ENCODE assay signal across 9 mouse cellular contexts in genomic region chr5:121834241-121834606, GRCm38 (mm10). TPM values are rescaled to one million over a fixed set of nuclear protein-coding genes. Genes with fewer than 3 reads are reported as not detected.
DNase-seq lines count a peak whose midpoint lies in the region; ATAC-seq and TF ChIP-seq lines count a peak whose summit lies in the region.
"Had no signal": no experiment of that assay in that cellular context is flagged by ENCODE, and none has a peak within 500 bp of the region (broad histone marks: within the 10 kb centered on the region; RNA-seq: fewer than 3 reads in every experiment).

No protein-coding gene starts in this region.

- no peaks in the 10 kb centered on the region for H3K36me3 ChIP-seq in heart, embryonic 15.5 days
- H3K36me3 ChIP-seq in thymus, adult 2 months (ENCODE audit: control insufficient read depth, insufficient read depth, low read length), result no peaks in the 10 kb centered on the region
- no peaks in the 10 kb centered on the region for H3K36me3 ChIP-seq in limb, embryonic 14.5 days (ENCODE audit: control insufficient read depth, insufficient read depth, low read length)
- H3K36me3 ChIP-seq in midbrain, embryonic 11.5 days (ENCODE audit: control insufficient read depth, insufficient read depth, low read length), result no peaks in the 10 kb centered on the region

- no peak for DNase-seq in heart, postnatal 10 days
- no peak for DNase-seq in thymus, adult 2 months
- no peak for DNase-seq in thymus, postnatal 4 days
- DNase-seq in limb, embryonic 14.5 days (ENCODE audit: low spot score), result no peak
- no peak for DNase-seq in layer of hippocampus, adult 18-20 months (ENCODE audit: low spot score in 2 of 2)
- DNase-seq in cerebellum, postnatal 10 days, result no peak
- DNase-seq in midbrain, embryonic 11.5 days (ENCODE audit: low spot score, missing footprints), result no peak

- H3K27ac ChIP-seq in heart, embryonic 15.5 days, result peak overlapping the region; percentile 87
- H3K27ac ChIP-seq in thymus, adult 2 months (ENCODE audit: control insufficient read depth, insufficient read depth, low read length), result no peak overlapping the region
- H3K27ac ChIP-seq in limb, embryonic 14.5 days (replicated peaks; ENCODE audit: low read depth, low read length), result no peak overlapping the region
- no peak overlapping the region for H3K27ac ChIP-seq in midbrain, embryonic 11.5 days (ENCODE audit: low read depth, low read length)

- intact Hi-C loops in heart, postnatal 10 days (cut with DNase I), result no loop called here

- H3K4me2 ChIP-seq in heart, embryonic 15.5 days, result peak overlapping the region; percentile 93
- peak overlapping the region; percentile 11; the same call in 1 of the 2 replicates for H3K4me2 ChIP-seq in limb, embryonic 14.5 days (replicated peaks; ENCODE audit: low read depth, low read length, severe bottlenecking)
- no peak overlapping the region for H3K4me2 ChIP-seq in midbrain, embryonic 11.5 days

- no peak overlapping the region for H3K9ac ChIP-seq in heart, embryonic 15.5 days
- no peak overlapping the region for H3K9ac ChIP-seq in limb, embryonic 14.5 days (ENCODE audit: low read depth, low read length, severe bottlenecking)
- no peak overlapping the region for H3K9ac ChIP-seq in midbrain, embryonic 11.5 days (ENCODE audit: low read length)

- peak overlapping the region; percentile 80 for H3K4me3 ChIP-seq in heart, embryonic 15.5 days
- H3K4me3 ChIP-seq in thymus, adult 2 months (ENCODE audit: control insufficient read depth, insufficient read depth, low read length), result peak overlapping the region; percentile 2; the same call in 1 of the 2 replicates
- no peak overlapping the region for H3K4me3 ChIP-seq in limb, embryonic 14.5 days (replicated peaks; ENCODE audit: low read length)
- H3K4me3 ChIP-seq in midbrain, embryonic 11.5 days (ENCODE audit: low read depth, low read length), result no peak overlapping the region

- no peak for TF ChIP-seq CTCF in thymus, adult 2 months (IDR thresholded peaks at IDR 0.05; ENCODE audit: borderline replicate concordance, control insufficient read depth, extremely low read depth, insufficient read depth, low read length, poor library complexity)

- no peaks in the 10 kb centered on the region for H3K27me3 ChIP-seq in heart, embryonic 15.5 days
- no peaks in the 10 kb centered on the region for H3K27me3 ChIP-seq in thymus, adult 2 months (ENCODE audit: control insufficient read depth, insufficient read depth, low read length)
- peaks cover 5% of the 10 kb centered on the region; the same call in 1 of the 2 replicates for H3K27me3 ChIP-seq in limb, embryonic 14.5 days (ENCODE audit: control insufficient read depth, insufficient read depth, low read length)
- peaks cover 34% of the 10 kb centered on the region for H3K27me3 ChIP-seq in midbrain, embryonic 11.5 days (ENCODE audit: control insufficient read depth, insufficient read depth, low read length)
- H3K27me3 ChIP-seq: Patski had no signal

- H3K4me1 ChIP-seq in heart, embryonic 15.5 days (replicated peaks), result peaks cover 70% of the 10 kb centered on the region
- H3K4me1 ChIP-seq in thymus, adult 2 months (replicated peaks; ENCODE audit: control insufficient read depth, insufficient read depth, low read length), result peaks cover 62% of the 10 kb centered on the region
- H3K4me1 ChIP-seq in limb, embryonic 14.5 days (ENCODE audit: control insufficient read depth, insufficient read depth, low read length), result peaks cover 46% of the 10 kb centered on the region
- peaks cover 35% of the 10 kb centered on the region for H3K4me1 ChIP-seq in midbrain, embryonic 11.5 days (ENCODE audit: control insufficient read depth, insufficient read depth, low read length)

- H3K9me3 ChIP-seq in heart, embryonic 15.5 days (replicated peaks), result no peaks in the 10 kb centered on the region
- H3K9me3 ChIP-seq in limb, embryonic 14.5 days (ENCODE audit: control insufficient read depth, low read length), result no peaks in the 10 kb centered on the region
- H3K9me3 ChIP-seq in midbrain, embryonic 11.5 days (ENCODE audit: control insufficient read depth, low read length), result no peaks in the 10 kb centered on the region

- no peak for TF ChIP-seq POLR2A in thymus, adult 2 months (IDR thresholded peaks at IDR 0.05; ENCODE audit: control insufficient read depth, extremely low read depth, insufficient read depth, low read length, poor library complexity)
- no peak for TF ChIP-seq POLR2A in limb, embryonic 14.5 days (IDR thresholded peaks at IDR 0.05; ENCODE audit: borderline replicate concordance, extremely low read depth, insufficient read depth, insufficient read length)

- WGBS in heart, embryonic 15.5 days, result 61% methylated on average over 7 of the region's 7 CpGs
- WGBS in thymus, adult 2 months, result 48% methylated on average over 7 of the region's 7 CpGs
- 72% methylated on average over 7 of the region's 7 CpGs for WGBS in limb, embryonic 14.5 days
- 80% methylated on average over 7 of the region's 7 CpGs for whole genome bisulfite sequencing in midbrain, embryonic 11.5 days

- ATAC-seq in heart, embryonic 15.5 days (replicated peaks; ENCODE audit: insufficient number of reproducible peaks, insufficient read depth, low FRiP score, low read depth), result no peak
- ATAC-seq in limb, embryonic 14.5 days (ENCODE audit: low FRiP score, low read depth), result no peak
- ATAC-seq in midbrain, embryonic 11.5 days (ENCODE audit: low FRiP score), result no peak
- ATAC-seq: Patski had no signal

RNA-seq across cellular contexts. Expression of gene Sh2b3, which starts 3.2 kb away (rescaled TPM):
- polyA plus RNA-seq in heart, embryonic 15.5 days (2015; fragmentation: Nextera tagmentation; extraction: Ambion mirVana), result 13.2 and 18.5 TPM in 2 replicates
- 10 to 100 TPM; 38.2 to 38.7 TPM for total RNA-seq in heart, postnatal 10 days (2021)
- polyA plus RNA-seq in thymus, adult 2 months (2012; rRNA removed), result 48.3 and 80.5 TPM in 2 replicates
- 24.1 and 34.9 TPM in 2 replicates for polyA plus RNA-seq in limb, embryonic 14.5 days (2012; rRNA removed)
- 18.5 and 19.7 TPM in 2 replicates for polyA plus RNA-seq in limb, embryonic 14.5 days (2014; fragmentation: Nextera tagmentation; extraction: Ambion mirVana)
- total RNA-seq in layer of hippocampus, adult 18-20 months (2021), result 10 to 100 TPM; 21.3 to 23.4 TPM
- polyA plus RNA-seq in midbrain, embryonic 11.5 days (2014; fragmentation: Nextera tagmentation; extraction: Ambion mirVana), result 5.8 and 9.4 TPM in 2 replicates

RNA-seq across cellular contexts. Expression of gene Pheta1, which starts 14.6 kb away (rescaled TPM):
- 15.1 and 18.2 TPM in 2 replicates for polyA plus RNA-seq in heart, embryonic 15.5 days (2015; fragmentation: Nextera tagmentation; extraction: Ambion mirVana)
- total RNA-seq in heart, postnatal 10 days (2021), result 10 to 100 TPM; 13.3 to 15.2 TPM
- polyA plus RNA-seq in thymus, adult 2 months (2012; rRNA removed), result 23.3 and 25.3 TPM in 2 replicates
- polyA plus RNA-seq in limb, embryonic 14.5 days (2012; rRNA removed), result 30.1 and 40.2 TPM in 2 replicates
- polyA plus RNA-seq in limb, embryonic 14.5 days (2014; fragmentation: Nextera tagmentation; extraction: Ambion mirVana), result 21.3 and 28.0 TPM in 2 replicates
- 10 to 100 TPM in 1 of 2 experiments, 1 to 10 TPM in 1; 7.5 to 11.7 TPM for total RNA-seq in layer of hippocampus, adult 18-20 months (2021)
- polyA plus RNA-seq in midbrain, embryonic 11.5 days (2014; fragmentation: Nextera tagmentation; extraction: Ambion mirVana), result 25.9 and 27.9 TPM in 2 replicates

Comparison
In these comparisons a context has a peak if more than half of its experiments do, and no peak if none do; other contexts are left out.
1. H3K4me3 ChIP-seq: peak in heart, embryonic 15.5 days (single experiment) and thymus, adult 2 months (single experiment); none in limb, embryonic 14.5 days (single experiment) and midbrain, embryonic 11.5 days (single experiment).